Mouse (Mus musculus) heart, embryonic 13.5 days (tissue): Measurements from ENCODE around the gene Oaz2. TPM values are rescaled to one million over a fixed set of nuclear protein-coding genes. Genes with fewer than 3 reads are reported as not detected.
"Not testable (repeated sequence)": the region's sequence is repeated elsewhere in the genome, so short reads cannot be mapped to it uniquely, and the experiment has no call there.

Experiments used
- ATAC-seq: fragments of 200-750 bp; cut with Nextera tagmentation; 2 replicates; pipeline ENCODE4 v1.8.0; 2017; ENCODE audit warnings: moderate TSS enrichment; ENCODE audit not compliant: insufficient number of reproducible peaks, low FRiP score, low TSS enrichment; ENCODE audit errors: extremely low read depth
- H3K27ac ChIP-seq: fragments of 300-500 bp; sonication (generic); replicated peaks from 2 replicates; pipeline ENCODE4 v1.5.1; 2015; ENCODE audit warnings: moderate library complexity, mild to moderate bottlenecking, inconsistent platforms
- H3K27me3 ChIP-seq: fragments of 300-500 bp; sonication (generic); replicated peaks from 2 replicates; pipeline ENCODE4 v1.6.1; 2015; ENCODE audit warnings: mild to moderate bottlenecking, inconsistent platforms
- H3K36me3 ChIP-seq: fragments of 300-500 bp; sonication (generic); 2 replicates; pipeline ENCODE4 v1.6.1; 2015; ENCODE audit warnings: mild to moderate bottlenecking, inconsistent platforms
- H3K4me1 ChIP-seq: fragments of 300-500 bp; sonication (generic); 2 replicates; pipeline ENCODE4 v1.6.1; 2015; ENCODE audit warnings: inconsistent platforms
- H3K4me2 ChIP-seq: fragments of 300-500 bp; sonication (generic); 2 replicates; pipeline ENCODE4 v1.6.1; 2015; ENCODE audit warnings: inconsistent platforms, mild to moderate bottlenecking, moderate library complexity
- H3K4me3 ChIP-seq: fragments of 300-500 bp; sonication (generic); 2 replicates; pipeline ENCODE4 v1.5.1; 2015; ENCODE audit warnings: moderate library complexity, mild to moderate bottlenecking, inconsistent platforms
- H3K9ac ChIP-seq: fragments of 300-500 bp; sonication (generic); 2 replicates; pipeline ENCODE4 v1.6.1; 2015; ENCODE audit warnings: inconsistent platforms, mild to moderate bottlenecking, moderate library complexity
- H3K9me3 ChIP-seq: fragments of 300-500 bp; sonication (generic); 2 replicates; pipeline ENCODE4 v1.6.1; 2016; ENCODE audit warnings: inconsistent platforms
- WGBS: fragments of 180-500 bp; shearing (Covaris S2); methylation state at CpG from one replicate; pipeline ENCODE4 v1.1.7; 2015; ENCODE audit warnings: mixed read lengths; 5-methylcytosine and 5-hydroxymethylcytosine counted together
- polyA plus RNA-seq: library from polyadenylated mRNA; unstranded; fragments of >200 nt; fragmentation: Nextera tagmentation; extraction: Ambion mirVana; gene quantifications from 2 replicates; pipeline ENCODE4 v1.2.1, GENCODE M21; 2015

Gene Oaz2
- polyA plus RNA-seq, 1 experiment from 2014 or later = 249 TPM

- H3K9ac ChIP-seq = peak overlapping the region; percentile 95
- 48% methylated on average over 8 of the region's 8 CpGs for WGBS
- H3K4me1 ChIP-seq = peaks cover 70% of the 10 kb centered on the region
- ATAC-seq = no peak
- peak overlapping the region; percentile 74 for H3K4me3 ChIP-seq
- H3K27ac ChIP-seq = peak overlapping the region; percentile 74
- H3K27me3 ChIP-seq = no peaks in the 10 kb centered on the region
- H3K4me2 ChIP-seq = peak overlapping the region; percentile 96
- no peaks in the 10 kb centered on the region for H3K9me3 ChIP-seq
- H3K36me3 ChIP-seq = peaks cover 3% of the 10 kb centered on the region; the same call in 1 of the 2 replicates
Measured at GRCm38 (mm10) chr9:65675461-65676357, 7.9 kb downstream of the Oaz2 start.

- peak; percentile 91 for ATAC-seq
- Histone ChIP-seq H3K9me3 (no peaks in the 10 kb centered on the region), H3K36me3 (peaks cover 8% of the 10 kb centered on the region; the same call in 1 of the 2 replicates), H3K4me1 (peaks cover 72% of the 10 kb centered on the region), H3K9ac (peak overlapping the region; percentile 95), H3K4me3 (peak overlapping the region; percentile 74), H3K27me3 (no peaks in the 10 kb centered on the region), H3K4me2 (peak overlapping the region; percentile 96), H3K27ac (peak overlapping the region; percentile 74)
- WGBS = under 1% methylated on average over 42 of the region's 51 CpGs
Measured at GRCm38 (mm10) chr9:65676358-65677118, 8.7 kb downstream of the Oaz2 start.

GRCm38 (mm10) chr9:65677119-65677462 is 9.3 kb downstream of the Oaz2 start:
- 5% methylated on average over 3 of the region's 3 CpGs for WGBS
- Histone ChIP-seq H3K27me3 (no peaks in the 10 kb centered on the region), H3K4me3 (peak overlapping the region; percentile 74), H3K27ac (peak overlapping the region; percentile 74), H3K4me2 (peak overlapping the region; percentile 96), H3K36me3 (peaks cover 8% of the 10 kb centered on the region; the same call in 1 of the 2 replicates), H3K9me3 (no peaks in the 10 kb centered on the region), H3K9ac (peak overlapping the region; percentile 95), H3K4me1 (peaks cover 72% of the 10 kb centered on the region)
- ATAC-seq = no peak

GRCm38 (mm10) chr9:65679181-65679761 is 11.5 kb downstream of the Oaz2 start:
- Histone ChIP-seq H3K36me3 (peaks cover 8% of the 10 kb centered on the region; the same call in 1 of the 2 replicates), H3K27me3 (no peaks in the 10 kb centered on the region), H3K27ac (peak overlapping the region; percentile 93), H3K4me3 (peak overlapping the region; percentile 74), H3K4me2 (peak overlapping the region; percentile 96), H3K9ac (peak overlapping the region; percentile 79), H3K4me1 (peaks cover 76% of the 10 kb centered on the region), H3K9me3 (no peaks in the 10 kb centered on the region)
- ATAC-seq = no peak; the same call in 1 of the 2 replicates
- 11% methylated on average over 5 of the region's 5 CpGs for WGBS

GRCm38 (mm10) chr9:65680938-65681633 is 13.3 kb downstream of the Oaz2 start:
- Histone ChIP-seq H3K36me3 (peaks cover 21% of the 10 kb centered on the region), H3K27me3 (no peaks in the 10 kb centered on the region), H3K27ac (peak overlapping the region; percentile 93), H3K9me3 (no peaks in the 10 kb centered on the region), H3K4me1 (peaks cover 76% of the 10 kb centered on the region), H3K4me3 (no peak overlapping the region), H3K4me2 (0 out of 2 replicates have a peak overlapping the region, but pooled peaks have one; percentile 96), H3K9ac (0 out of 2 replicates have a peak overlapping the region, but pooled peaks have one; percentile 37)
- WGBS = 67% methylated on average over 4 of the region's 4 CpGs
- no peak for ATAC-seq

- Histone ChIP-seq H3K9me3 (no peaks in the 10 kb centered on the region), H3K9ac (0 out of 2 replicates have a peak overlapping the region, but pooled peaks have one; percentile 37), H3K4me2 (no peak overlapping the region), H3K27me3 (no peaks in the 10 kb centered on the region), H3K4me3 (no peak overlapping the region), H3K36me3 (peaks cover 26% of the 10 kb centered on the region), H3K4me1 (peaks cover 76% of the 10 kb centered on the region), H3K27ac (peak overlapping the region; percentile 17; the same call in 1 of the 2 replicates)
- no peak for ATAC-seq
- WGBS = 76% methylated on average over 2 of the region's 2 CpGs
Measured at GRCm38 (mm10) chr9:65681634-65681940, 13.8 kb downstream of the Oaz2 start.

- Histone ChIP-seq H3K9me3 (no peaks in the 10 kb centered on the region), H3K27ac (peak overlapping the region; percentile 39), H3K27me3 (no peaks in the 10 kb centered on the region), H3K9ac (no peak overlapping the region), H3K4me3 (no peak overlapping the region), H3K4me1 (peaks cover 73% of the 10 kb centered on the region), H3K36me3 (peaks cover 32% of the 10 kb centered on the region), H3K4me2 (no peak overlapping the region)
- WGBS = 80% methylated on average over 3 of the region's 3 CpGs
- no peak for ATAC-seq
Measured at GRCm38 (mm10) chr9:65682183-65682582, 14.4 kb downstream of the Oaz2 start.

- Histone ChIP-seq H3K4me3 (no peak overlapping the region), H3K36me3 (peaks cover 40% of the 10 kb centered on the region), H3K27me3 (no peaks in the 10 kb centered on the region), H3K27ac (no peak overlapping the region), H3K4me2 (no peak overlapping the region), H3K4me1 (peaks cover 65% of the 10 kb centered on the region), H3K9ac (no peak overlapping the region), H3K9me3 (no peaks in the 10 kb centered on the region)
- no peak for ATAC-seq
- WGBS = 69% methylated on average over 1 of the region's 1 CpGs
Measured at GRCm38 (mm10) chr9:65682994-65683393, 15.2 kb downstream of the Oaz2 start.

- Histone ChIP-seq H3K4me2 (no peak overlapping the region), H3K27me3 (no peaks in the 10 kb centered on the region), H3K4me3 (no peak overlapping the region), H3K36me3 (peaks cover 50% of the 10 kb centered on the region), H3K9ac (no peak overlapping the region), H3K27ac (no peak overlapping the region), H3K4me1 (peaks cover 48% of the 10 kb centered on the region), H3K9me3 (no peaks in the 10 kb centered on the region)
- WGBS = 78% methylated on average over 2 of the region's 2 CpGs
- no peak for ATAC-seq
Measured at GRCm38 (mm10) chr9:65684704-65685103, 16.9 kb downstream of the Oaz2 start.

GRCm38 (mm10) chr9:65689869-65690268 is 22.1 kb downstream of the Oaz2 start:
- H3K4me1 ChIP-seq = peaks cover 21% of the 10 kb centered on the region
- peaks cover 87% of the 10 kb centered on the region for H3K36me3 ChIP-seq
- not testable (repeated sequence) for ATAC-seq, H3K4me2 ChIP-seq, H3K9ac ChIP-seq, H3K27me3 ChIP-seq, H3K27ac ChIP-seq, H3K4me3 ChIP-seq, H3K9me3 ChIP-seq
- WGBS = 77% methylated on average over 2 of the region's 2 CpGs
